Mouse (Mus musculus) cerebellum, postnatal 10 days (tissue): ENCODE measurements around the gene 9930111J21Rik1.
"Not testable (repeated sequence)": the region's sequence is repeated elsewhere in the genome, so short reads cannot be mapped to it uniquely, and the experiment has no call there.

Experiments
- DNase-seq, 2 experiments: peaks; one replicate each; pipeline ENCODE4 v3.0.0; 2021; ENCODE audit warnings: mixed read lengths in 2 of 2

Gene 9930111J21Rik1

GRCm38 (mm10) chr11:48979251-48979650, at the start of gene 9930111J21Rik1:
9930111J21Rik1 (minus strand) TSS chr11:48979398.
- DNase-seq, result not testable (repeated sequence)

- DNase-seq, result not testable (repeated sequence)
These were observed 32.9 kb upstream of the 9930111J21Rik1 start for GRCm38 (mm10) chr11:49012074-49012473.

GRCm38 (mm10) chr11:49006785-49007184, 27.6 kb upstream of the 9930111J21Rik1 start:
- DNase-seq, result not testable (repeated sequence)

GRCm38 (mm10) chr11:49006317-49006716, 27.1 kb upstream of the 9930111J21Rik1 start:
- not testable (repeated sequence) for DNase-seq

- DNase-seq, result not testable (repeated sequence)
These were observed 21.2 kb upstream of the 9930111J21Rik1 start for GRCm38 (mm10) chr11:49000411-49000810.

GRCm38 (mm10) chr11:48994018-48994417, 14.8 kb upstream of the 9930111J21Rik1 start, which contains the start of gene Tgtp1:
Tgtp1 (minus strand) TSS chr11:48994172.
- DNase-seq, result not testable (repeated sequence)

GRCm38 (mm10) chr11:48993296-48993695, 14.1 kb upstream of the 9930111J21Rik1 start:
- not testable (repeated sequence) for DNase-seq

- DNase-seq, result not testable (repeated sequence)
These were observed 12.7 kb upstream of the 9930111J21Rik1 start, which contains the start of gene Gm12185 for GRCm38 (mm10) chr11:48991740-48992520. Gm12185 (minus strand) TSS chr11:48992226.

- DNase-seq, result not testable (repeated sequence)
These were observed 10.8 kb upstream of the 9930111J21Rik1 start for GRCm38 (mm10) chr11:48989981-48990380.

GRCm38 (mm10) chr11:48988219-48988618, 9.0 kb upstream of the 9930111J21Rik1 start:
- DNase-seq, result not testable (repeated sequence)

GRCm38 (mm10) chr11:48982848-48983247, 3.6 kb upstream of the 9930111J21Rik1 start:
- DNase-seq, result not testable (repeated sequence)

GRCm38 (mm10) chr11:48980052-48980451, 854 bp upstream of the 9930111J21Rik1 start:
- not testable (repeated sequence) for DNase-seq

- not testable (repeated sequence) for DNase-seq
These were observed 808 bp downstream of the 9930111J21Rik1 start, which contains the start of gene Olfr56 for GRCm38 (mm10) chr11:48978240-48978939. Olfr56 (plus strand) TSS chr11:48978889.

GRCm38 (mm10) chr11:48974686-48975085, 4.5 kb downstream of the 9930111J21Rik1 start:
- not testable (repeated sequence) for DNase-seq

GRCm38 (mm10) chr11:48946090-48946489, 33.1 kb downstream of the 9930111J21Rik1 start, which contains the start of gene Psme2b:
Psme2b (minus strand) TSS chr11:48946190.
- DNase-seq, result not testable (repeated sequence)

- DNase-seq, result not testable (repeated sequence)
These were observed 39.9 kb downstream of the 9930111J21Rik1 start for GRCm38 (mm10) chr11:48939286-48939685.

- DNase-seq, result not testable (repeated sequence)
These were observed 43.9 kb downstream of the 9930111J21Rik1 start for GRCm38 (mm10) chr11:48935291-48935690.

- DNase-seq, result not testable (repeated sequence)
These were observed 45.3 kb downstream of the 9930111J21Rik1 start for GRCm38 (mm10) chr11:48933923-48934322.

GRCm38 (mm10) chr11:48933422-48933821, 45.8 kb downstream of the 9930111J21Rik1 start:
- not testable (repeated sequence) for DNase-seq

GRCm38 (mm10) chr11:48928068-48928467, 51.1 kb downstream of the 9930111J21Rik1 start:
- not testable (repeated sequence) for DNase-seq

GRCm38 (mm10) chr11:48926437-48926836, 52.8 kb downstream of the 9930111J21Rik1 start:
- not testable (repeated sequence) for DNase-seq

GRCm38 (mm10) chr11:48923818-48924217, 55.4 kb downstream of the 9930111J21Rik1 start:
- not testable (repeated sequence) for DNase-seq

GRCm38 (mm10) chr11:48918380-48918779, 60.8 kb downstream of the 9930111J21Rik1 start:
- no peak for DNase-seq
